Mouse (Mus musculus) midbrain, embryonic 15.5 days (tissue): ENCODE results near the gene Polr3a. TPM values are rescaled to one million over a fixed set of nuclear protein-coding genes. Genes with fewer than 3 reads are reported as not detected.

Experiments
- ATAC-seq: fragments of 200-750 bp; cut with Nextera tagmentation; replicated peaks from 2 replicates; pipeline ENCODE4 v1.8.0; 2017; ENCODE audit warnings: moderate TSS enrichment
- H3K27ac ChIP-seq: fragments of 300-500 bp; sonication (generic); 2 replicates; pipeline ENCODE4 v1.5.1; 2015; ENCODE audit warnings: mild to moderate bottlenecking, inconsistent platforms
- H3K27me3 ChIP-seq: fragments of 300-500 bp; sonication (generic); replicated peaks from 2 replicates; pipeline ENCODE4 v1.6.1; 2015; ENCODE audit warnings: inconsistent platforms
- H3K36me3 ChIP-seq: fragments of 300-500 bp; sonication (generic); replicated peaks from 2 replicates; pipeline ENCODE4 v1.6.1; 2015; ENCODE audit warnings: inconsistent platforms
- H3K4me1 ChIP-seq: fragments of 300-500 bp; sonication (generic); 2 replicates; pipeline ENCODE4 v1.6.1; 2015; ENCODE audit warnings: inconsistent platforms
- H3K4me2 ChIP-seq: fragments of 300-500 bp; sonication (generic); 2 replicates; pipeline ENCODE4 v1.6.1; 2015; ENCODE audit warnings: inconsistent platforms, mild to moderate bottlenecking, moderate library complexity
- H3K4me3 ChIP-seq: fragments of 300-500 bp; sonication (generic); 2 replicates; pipeline ENCODE4 v1.5.1; 2015; ENCODE audit warnings: mild to moderate bottlenecking, inconsistent platforms
- H3K9ac ChIP-seq: fragments of 300-500 bp; sonication (generic); 2 replicates; pipeline ENCODE4 v1.6.1; 2015; ENCODE audit warnings: mild to moderate bottlenecking, inconsistent platforms
- H3K9me3 ChIP-seq: fragments of 300-500 bp; sonication (generic); 2 replicates; pipeline ENCODE4 v1.6.1; 2016; ENCODE audit warnings: inconsistent platforms
- WGBS: fragments of 180-500 bp; shearing (Covaris S2); methylation state at CpG from one replicate; pipeline ENCODE4 v1.1.7; 2015; ENCODE audit warnings: mixed read lengths; 5-methylcytosine and 5-hydroxymethylcytosine counted together
- polyA plus RNA-seq: library from polyadenylated mRNA; unstranded; fragments of >200 nt; fragmentation: Nextera tagmentation; extraction: Ambion mirVana; gene quantifications from 2 replicates; pipeline ENCODE4 v1.2.1, GENCODE M21; 2015

Polr3a gene
- 20.1 and 23.5 TPM in 2 replicates for polyA plus RNA-seq

GRCm38 (mm10) chr14:24486773-24487227 lies at the start of gene Polr3a, which contains the start of gene Rps24:
Gene Polr3a, minus strand, starts transcription at chr14:24487058.
Gene Rps24, plus strand, starts transcription at chr14:24487125.
- Histone ChIP-seq H3K4me3 (peak within 1 kb of the TSS; percentile 92), H3K9ac (peak within 1 kb of the TSS; percentile 82), H3K36me3 (peaks cover 13% of the 10 kb centered on the region), H3K4me1 (peaks cover 22% of the 10 kb centered on the region), H3K4me2 (peak within 1 kb of the TSS; percentile 68), H3K27me3 (no peaks in the 10 kb centered on the region), H3K27ac (peak within 1 kb of the TSS; percentile 49), H3K9me3 (no peaks in the 10 kb centered on the region)
- ATAC-seq, result peak; percentile 59
- WGBS, result under 1% methylated on average over 30 of the region's 30 CpGs

- 21% methylated on average over 9 of the region's 9 CpGs for WGBS
- H3K4me2 ChIP-seq, result no peak overlapping the region
- H3K27me3 ChIP-seq, result no peaks in the 10 kb centered on the region
- H3K27ac ChIP-seq, result peak overlapping the region; percentile 68
- H3K4me1 ChIP-seq, result peaks cover 46% of the 10 kb centered on the region
- no peak overlapping the region for H3K4me3 ChIP-seq
- no peaks in the 10 kb centered on the region for H3K36me3 ChIP-seq
- no peak overlapping the region for H3K9ac ChIP-seq
- peak; percentile 45; the same call in 1 of the 2 replicates for ATAC-seq
- no peaks in the 10 kb centered on the region for H3K9me3 ChIP-seq
Observed at GRCm38 (mm10) chr14:24534865-24535545, 48.1 kb upstream of the Polr3a start.

GRCm38 (mm10) chr14:24530228-24530627 lies 43.4 kb upstream of the Polr3a start:
- Histone ChIP-seq H3K27me3 (no peaks in the 10 kb centered on the region), H3K4me2 (no peak overlapping the region), H3K4me3 (no peak overlapping the region), H3K9ac (no peak overlapping the region), H3K9me3 (no peaks in the 10 kb centered on the region), H3K4me1 (peaks cover 61% of the 10 kb centered on the region), H3K27ac (peak overlapping the region; percentile 39; the same call in 1 of the 2 replicates), H3K36me3 (no peaks in the 10 kb centered on the region)
- peak; percentile 71 for ATAC-seq
- WGBS, result 0% methylated on average over 6 of the region's 6 CpGs

- Histone ChIP-seq H3K4me3 (no peak overlapping the region), H3K4me2 (no peak overlapping the region), H3K9ac (no peak overlapping the region), H3K9me3 (no peaks in the 10 kb centered on the region), H3K27ac (peak overlapping the region; percentile 59), H3K36me3 (no peaks in the 10 kb centered on the region), H3K27me3 (no peaks in the 10 kb centered on the region), H3K4me1 (peaks cover 33% of the 10 kb centered on the region)
- 37% methylated on average over 10 of the region's 10 CpGs for WGBS
- ATAC-seq, result no peak
Observed at GRCm38 (mm10) chr14:24526440-24526839, 39.6 kb upstream of the Polr3a start.

- Histone ChIP-seq H3K27ac (peak overlapping the region; percentile 71), H3K4me3 (no peak overlapping the region), H3K4me1 (peaks cover 32% of the 10 kb centered on the region), H3K4me2 (no peak overlapping the region), H3K9ac (no peak overlapping the region), H3K9me3 (no peaks in the 10 kb centered on the region), H3K27me3 (no peaks in the 10 kb centered on the region), H3K36me3 (no peaks in the 10 kb centered on the region)
- ATAC-seq, result no peak
- 29% methylated on average over 10 of the region's 10 CpGs for WGBS
Observed at GRCm38 (mm10) chr14:24525677-24526415, 39.0 kb upstream of the Polr3a start.

GRCm38 (mm10) chr14:24525137-24525536 lies 38.3 kb upstream of the Polr3a start:
- peak overlapping the region; percentile 71; the same call in 1 of the 2 replicates for H3K27ac ChIP-seq

GRCm38 (mm10) chr14:24521597-24521996 lies 34.7 kb upstream of the Polr3a start:
- no peak for ATAC-seq
- no peak overlapping the region for H3K4me3 ChIP-seq
- 85% methylated on average over 8 of the region's 8 CpGs for WGBS
- no peaks in the 10 kb centered on the region for H3K36me3 ChIP-seq
- no peak overlapping the region for H3K4me2 ChIP-seq
- H3K27ac ChIP-seq, result no peak overlapping the region
- no peaks in the 10 kb centered on the region for H3K27me3 ChIP-seq
- peaks cover 16% of the 10 kb centered on the region for H3K4me1 ChIP-seq
- H3K9ac ChIP-seq, result no peak overlapping the region
- no peaks in the 10 kb centered on the region for H3K9me3 ChIP-seq

More at GRCm38 (mm10) chr14:24525137-24525536, 38.3 kb upstream of the Polr3a start:
- Histone ChIP-seq H3K9me3 (no peaks in the 10 kb centered on the region), H3K4me2 (no peak overlapping the region), H3K9ac (no peak overlapping the region), H3K4me3 (no peak overlapping the region), H3K4me1 (peaks cover 25% of the 10 kb centered on the region), H3K36me3 (no peaks in the 10 kb centered on the region), H3K27me3 (no peaks in the 10 kb centered on the region)
- 54% methylated on average over 3 of the region's 3 CpGs for WGBS
- ATAC-seq, result no peak

GRCm38 (mm10) chr14:24512527-24513161 lies 25.8 kb upstream of the Polr3a start:
- no peak overlapping the region for H3K27ac ChIP-seq

GRCm38 (mm10) chr14:24510679-24511078 lies 23.8 kb upstream of the Polr3a start:
- no peaks in the 10 kb centered on the region for H3K9me3 ChIP-seq
- no peak for ATAC-seq
- H3K4me3 ChIP-seq, result no peak overlapping the region
- no peak overlapping the region for H3K27ac ChIP-seq
- peaks cover 14% of the 10 kb centered on the region for H3K4me1 ChIP-seq
- no peaks in the 10 kb centered on the region for H3K27me3 ChIP-seq
- no peak overlapping the region for H3K9ac ChIP-seq
- no peaks in the 10 kb centered on the region for H3K36me3 ChIP-seq
- 94% methylated on average over 2 of the region's 2 CpGs for WGBS
- no peak overlapping the region for H3K4me2 ChIP-seq

More at GRCm38 (mm10) chr14:24512527-24513161, 25.8 kb upstream of the Polr3a start:
- Histone ChIP-seq H3K4me3 (no peak overlapping the region), H3K4me2 (no peak overlapping the region), H3K27me3 (no peaks in the 10 kb centered on the region), H3K4me1 (peaks cover 10% of the 10 kb centered on the region), H3K9me3 (no peaks in the 10 kb centered on the region), H3K36me3 (no peaks in the 10 kb centered on the region), H3K9ac (no peak overlapping the region)
- WGBS, result 45% methylated on average over 6 of the region's 6 CpGs
- ATAC-seq, result no peak

- Histone ChIP-seq H3K27ac (no peak overlapping the region), H3K36me3 (no peaks in the 10 kb centered on the region), H3K4me3 (no peak overlapping the region), H3K27me3 (no peaks in the 10 kb centered on the region), H3K4me1 (peaks cover 14% of the 10 kb centered on the region), H3K9ac (no peak overlapping the region), H3K9me3 (no peaks in the 10 kb centered on the region), H3K4me2 (no peak overlapping the region)
- no peak for ATAC-seq
- 97% methylated on average over 1 of the region's 1 CpGs for WGBS
Observed at GRCm38 (mm10) chr14:24510218-24510617, 23.4 kb upstream of the Polr3a start.

GRCm38 (mm10) chr14:24509557-24509956 lies 22.7 kb upstream of the Polr3a start:
- Histone ChIP-seq H3K36me3 (no peaks in the 10 kb centered on the region), H3K27me3 (no peaks in the 10 kb centered on the region), H3K27ac (no peak overlapping the region), H3K4me2 (no peak overlapping the region), H3K4me1 (peaks cover 14% of the 10 kb centered on the region), H3K9ac (no peak overlapping the region), H3K4me3 (no peak overlapping the region), H3K9me3 (no peaks in the 10 kb centered on the region)
- 59% methylated on average over 5 of the region's 5 CpGs for WGBS
- ATAC-seq, result no peak
